Mouse (Mus musculus): Measurements from ENCODE around the gene Ms4a7. TPM values are rescaled to one million over a fixed set of nuclear protein-coding genes. Genes with fewer than 3 reads are reported as not detected.

Gene Ms4a7
- polyA plus RNA-seq (2016; fragmentation: Nextera tagmentation; extraction: Ambion mirVana) = 1.5 and 1.9 TPM in 2 replicates

DNA sequence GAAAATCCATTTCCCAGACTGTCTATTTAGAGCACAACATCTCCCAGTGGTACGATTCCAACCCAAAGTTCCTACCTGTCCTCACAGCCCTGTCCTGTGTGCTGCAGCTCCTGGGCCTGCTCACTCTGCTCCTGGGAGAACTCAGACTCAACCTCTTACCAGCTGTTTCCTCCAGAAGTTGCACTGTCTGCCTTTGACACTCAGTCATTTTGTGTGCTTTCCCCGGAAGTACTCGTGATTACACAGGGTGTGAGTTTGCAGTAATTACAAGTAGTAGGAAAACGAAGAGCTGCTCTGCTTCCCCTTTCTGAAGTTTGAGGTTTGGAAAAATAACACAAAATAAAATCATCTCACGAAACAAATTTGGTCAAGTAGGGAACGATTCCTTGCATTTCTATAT, at the start of gene Ms4a7:
Ms4a7 (minus strand) TSS at position 215 of the 400 bp plus-strand sequence.
- WGBS = 93% methylated on average over 6 of the region's 6 CpGs
- no peaks in the 10 kb centered on the region for H3K9me3 ChIP-seq
- no peak within 1 kb of the TSS for H3K9ac ChIP-seq
- no peak within 1 kb of the TSS for H3K4me2 ChIP-seq
- H3K36me3 ChIP-seq (replicated peaks) = no peaks in the 10 kb centered on the region
- ATAC-seq (ENCODE audit: low FRiP score) = no peak
- H3K4me1 ChIP-seq = no peaks in the 10 kb centered on the region
- H3K4me3 ChIP-seq (replicated peaks) = no peak within 1 kb of the TSS
- no peaks in the 10 kb centered on the region for H3K27me3 ChIP-seq
- H3K27ac ChIP-seq = no peak within 1 kb of the TSS

- no peak for ATAC-seq (ENCODE audit: low FRiP score)
- no peaks in the 10 kb centered on the region for H3K4me1 ChIP-seq
- no peak overlapping the region for H3K9ac ChIP-seq
- no peaks in the 10 kb centered on the region for H3K27me3 ChIP-seq
- no peaks in the 10 kb centered on the region for H3K9me3 ChIP-seq
- H3K4me3 ChIP-seq (replicated peaks) = no peak overlapping the region
- WGBS = 82% methylated on average over 2 of the region's 2 CpGs
- H3K36me3 ChIP-seq (replicated peaks) = no peaks in the 10 kb centered on the region
- no peak overlapping the region for H3K27ac ChIP-seq
- no peak overlapping the region for H3K4me2 ChIP-seq
Observed at GRCm38 (mm10) chr19:11376399-11376798, 40.5 kb upstream of the Ms4a7 start.

DNA sequence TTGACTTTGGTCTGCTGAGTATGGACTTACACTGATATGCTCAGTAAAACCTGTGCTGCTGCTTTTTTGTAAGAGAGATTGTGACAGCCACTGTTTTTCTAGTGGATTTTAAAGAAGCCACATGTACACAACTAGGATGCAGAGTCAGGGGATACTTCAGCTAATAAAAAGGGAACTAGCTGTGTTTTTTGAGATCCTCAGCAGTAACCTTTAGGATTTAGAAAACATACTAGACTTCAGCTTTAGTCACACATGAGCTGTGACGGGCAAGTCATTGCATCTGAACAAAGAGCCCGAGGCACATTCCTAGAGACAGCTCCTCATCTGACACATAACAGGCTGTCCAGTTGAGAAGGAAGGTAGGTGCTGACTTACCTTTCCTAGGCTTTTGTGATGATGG, 39.3 kb upstream of the Ms4a7 start, which contains the start of gene Ms4a4a:
Ms4a4a (plus strand) TSS at position 251 of the 400 bp plus-strand sequence.
- Histone ChIP-seq H3K4me1 (no peaks in the 10 kb centered on the region), H3K27me3 (no peaks in the 10 kb centered on the region), H3K9ac (no peak within 1 kb of the TSS), H3K9me3 (no peaks in the 10 kb centered on the region), H3K4me3 (replicated peaks) (no peak within 1 kb of the TSS), H3K4me2 (no peak within 1 kb of the TSS), H3K27ac (no peak within 1 kb of the TSS), H3K36me3 (replicated peaks) (no peaks in the 10 kb centered on the region)
- 92% methylated on average over 2 of the region's 2 CpGs for WGBS
- no peak for ATAC-seq (ENCODE audit: low FRiP score)

- H3K27me3 ChIP-seq = no peaks in the 10 kb centered on the region
- no peaks in the 10 kb centered on the region for H3K9me3 ChIP-seq
- no peaks in the 10 kb centered on the region for H3K36me3 ChIP-seq (replicated peaks)
- H3K27ac ChIP-seq = no peak overlapping the region
- no peak overlapping the region for H3K4me2 ChIP-seq
- no peak overlapping the region for H3K4me3 ChIP-seq (replicated peaks)
- ATAC-seq (ENCODE audit: low FRiP score) = no peak
- H3K4me1 ChIP-seq = no peaks in the 10 kb centered on the region
- H3K9ac ChIP-seq = no peak overlapping the region
Observed at GRCm38 (mm10) chr19:11371181-11371580, 35.2 kb upstream of the Ms4a7 start.

- no peak overlapping the region for H3K9ac ChIP-seq
Observed at GRCm38 (mm10) chr19:11368310-11368709, 32.4 kb upstream of the Ms4a7 start.

DNA sequence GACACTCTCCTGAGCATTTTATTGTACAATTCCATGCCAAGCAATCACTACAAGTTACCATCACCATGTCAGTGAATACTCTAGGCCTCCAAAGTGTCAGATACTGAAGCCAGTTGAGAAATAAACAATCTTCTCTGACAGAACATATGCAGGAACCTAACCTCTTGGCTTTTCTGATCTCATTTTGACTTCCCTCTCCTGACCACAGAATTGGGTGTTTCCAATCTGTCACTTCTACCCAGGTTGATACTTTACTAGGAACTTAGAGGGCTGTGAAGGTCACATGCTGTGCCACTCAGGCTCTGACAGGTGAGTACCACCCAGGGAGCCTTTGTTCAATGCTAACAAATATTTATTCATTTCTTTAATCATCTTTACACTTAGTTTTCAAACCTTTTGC, 26.1 kb upstream of the Ms4a7 start:
- H3K27me3 ChIP-seq = no peaks in the 10 kb centered on the region
- no peak for ATAC-seq (ENCODE audit: low FRiP score)
- no peak overlapping the region for H3K4me2 ChIP-seq
- no peaks in the 10 kb centered on the region for H3K36me3 ChIP-seq (replicated peaks)
- H3K4me3 ChIP-seq (replicated peaks) = no peak overlapping the region
- no peak overlapping the region for H3K27ac ChIP-seq
- no peaks in the 10 kb centered on the region for H3K4me1 ChIP-seq
- H3K9me3 ChIP-seq = no peaks in the 10 kb centered on the region
- H3K9ac ChIP-seq = no peak overlapping the region

More at GRCm38 (mm10) chr19:11368310-11368709, 32.4 kb upstream of the Ms4a7 start:
- H3K4me1 ChIP-seq = no peaks in the 10 kb centered on the region
- no peaks in the 10 kb centered on the region for H3K27me3 ChIP-seq
- H3K36me3 ChIP-seq (replicated peaks) = no peaks in the 10 kb centered on the region
- WGBS = 82% methylated on average over 3 of the region's 3 CpGs
- H3K27ac ChIP-seq = no peak overlapping the region
- H3K4me3 ChIP-seq (replicated peaks) = no peak overlapping the region
- ATAC-seq (ENCODE audit: low FRiP score) = no peak
- H3K9me3 ChIP-seq = no peaks in the 10 kb centered on the region
- H3K4me2 ChIP-seq = no peak overlapping the region

- no peak for ATAC-seq (ENCODE audit: low FRiP score)
- H3K4me1 ChIP-seq = no peaks in the 10 kb centered on the region
- no peaks in the 10 kb centered on the region for H3K36me3 ChIP-seq (replicated peaks)
- no peaks in the 10 kb centered on the region for H3K27me3 ChIP-seq
- no peak overlapping the region for H3K4me3 ChIP-seq (replicated peaks)
- H3K9me3 ChIP-seq = no peaks in the 10 kb centered on the region
- H3K9ac ChIP-seq = no peak overlapping the region
- no peak overlapping the region for H3K27ac ChIP-seq
- no peak overlapping the region for H3K4me2 ChIP-seq
- 64% methylated on average over 3 of the region's 3 CpGs for WGBS
Observed at GRCm38 (mm10) chr19:11360106-11360505, 24.2 kb upstream of the Ms4a7 start.

DNA sequence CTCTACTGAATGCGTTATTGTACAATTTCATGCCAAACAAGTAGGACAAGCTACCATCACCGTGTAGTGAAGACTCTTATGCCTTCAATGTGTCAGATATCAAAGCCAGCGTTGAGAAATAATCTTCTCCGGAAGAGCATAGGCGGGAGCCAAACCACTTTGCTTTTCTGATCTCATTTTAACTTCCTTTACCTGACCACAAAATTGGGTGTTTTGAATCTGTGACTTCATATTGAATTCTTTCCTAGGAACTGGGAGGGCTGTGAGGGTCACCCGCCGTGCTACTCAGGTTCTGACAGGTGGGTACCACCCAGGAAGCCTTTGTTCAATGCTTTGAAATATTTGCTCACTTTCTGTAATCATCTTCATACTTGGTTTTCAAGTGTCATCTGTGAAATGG, 19.8 kb upstream of the Ms4a7 start:
- 85% methylated on average over 7 of the region's 7 CpGs for WGBS
- Histone ChIP-seq H3K27me3 (no peaks in the 10 kb centered on the region), H3K4me2 (no peak overlapping the region), H3K4me3 (replicated peaks) (no peak overlapping the region), H3K9ac (no peak overlapping the region), H3K9me3 (no peaks in the 10 kb centered on the region), H3K4me1 (no peaks in the 10 kb centered on the region), H3K36me3 (replicated peaks) (no peaks in the 10 kb centered on the region), H3K27ac (no peak overlapping the region)
- ATAC-seq (ENCODE audit: low FRiP score) = no peak

DNA sequence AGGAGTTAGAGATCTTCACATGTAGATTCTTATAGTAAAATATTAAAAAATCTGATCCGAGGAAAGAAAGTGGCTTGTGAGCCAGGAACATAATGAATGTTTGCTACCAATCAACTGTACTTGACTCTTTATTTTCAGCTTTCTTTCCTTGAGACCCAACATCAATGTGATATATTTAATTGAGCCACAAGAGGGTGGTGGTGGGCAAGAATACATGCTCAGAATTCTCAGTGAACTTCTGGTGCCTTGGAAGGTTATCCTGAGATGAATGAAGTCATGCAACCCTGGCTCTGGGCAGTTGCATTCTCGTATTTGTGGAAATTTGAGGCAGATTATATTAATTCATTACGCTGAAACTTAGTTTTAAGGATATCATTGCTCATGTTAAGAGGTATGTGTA, 15.9 kb upstream of the Ms4a7 start:
- WGBS = 53% methylated on average over 3 of the region's 3 CpGs
- ATAC-seq (ENCODE audit: low FRiP score) = no peak

DNA sequence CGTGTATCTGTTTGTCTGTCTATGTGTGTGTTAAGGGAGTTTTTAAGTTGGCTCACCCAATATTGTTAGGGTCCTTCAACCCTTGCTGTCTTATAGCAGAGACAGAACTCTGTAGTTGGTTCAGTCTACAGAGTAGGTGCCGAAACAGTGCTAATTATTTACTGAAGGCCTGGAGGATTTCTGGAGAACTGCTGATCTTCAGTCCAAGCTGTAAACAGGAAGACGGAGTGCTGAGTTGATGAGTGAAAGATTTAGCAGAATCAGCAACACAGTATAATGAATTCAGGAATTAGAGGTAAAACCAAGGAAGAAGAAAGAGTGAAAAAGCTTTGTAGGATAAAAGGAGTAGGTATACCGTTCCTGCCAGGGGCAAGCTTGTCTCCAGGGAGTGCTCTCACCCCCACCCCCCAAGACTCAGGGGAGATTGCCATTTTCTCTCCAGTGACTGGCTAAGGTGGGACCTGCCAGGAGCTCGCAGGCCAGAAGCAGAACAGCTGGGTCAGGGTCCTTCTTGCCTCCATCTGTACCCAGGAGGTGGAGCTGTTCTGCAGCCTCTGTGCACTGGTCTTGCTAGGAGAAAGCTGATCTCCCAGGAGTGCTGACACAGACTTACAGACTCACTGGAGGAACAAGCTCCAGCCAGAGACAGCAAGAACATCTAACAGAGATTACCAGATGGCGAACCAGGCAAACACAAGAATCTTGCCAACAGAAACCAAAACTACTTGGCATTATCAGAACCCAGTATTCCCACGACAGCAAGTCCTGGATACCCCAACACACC, 13.9 kb upstream of the Ms4a7 start:
- no peaks in the 10 kb centered on the region for H3K27me3 ChIP-seq
- WGBS = 67% methylated on average over 7 of the region's 7 CpGs
- no peak overlapping the region for H3K4me2 ChIP-seq
- no peaks in the 10 kb centered on the region for H3K9me3 ChIP-seq
- H3K9ac ChIP-seq = no peak overlapping the region
- H3K4me3 ChIP-seq (replicated peaks) = no peak overlapping the region
- H3K27ac ChIP-seq = no peak overlapping the region
- no peaks in the 10 kb centered on the region for H3K36me3 ChIP-seq (replicated peaks)
- H3K4me1 ChIP-seq = no peaks in the 10 kb centered on the region
- no peak for ATAC-seq (ENCODE audit: low FRiP score)

More for the DNA sequence above, 15.9 kb upstream of the Ms4a7 start:
- no peaks in the 10 kb centered on the region for H3K4me1 ChIP-seq
- no peaks in the 10 kb centered on the region for H3K27me3 ChIP-seq
- H3K9me3 ChIP-seq = no peaks in the 10 kb centered on the region
- no peak overlapping the region for H3K9ac ChIP-seq
- H3K4me3 ChIP-seq (replicated peaks) = no peak overlapping the region
- no peaks in the 10 kb centered on the region for H3K36me3 ChIP-seq (replicated peaks)
- H3K4me2 ChIP-seq = no peak overlapping the region
- H3K27ac ChIP-seq = no peak overlapping the region

DNA sequence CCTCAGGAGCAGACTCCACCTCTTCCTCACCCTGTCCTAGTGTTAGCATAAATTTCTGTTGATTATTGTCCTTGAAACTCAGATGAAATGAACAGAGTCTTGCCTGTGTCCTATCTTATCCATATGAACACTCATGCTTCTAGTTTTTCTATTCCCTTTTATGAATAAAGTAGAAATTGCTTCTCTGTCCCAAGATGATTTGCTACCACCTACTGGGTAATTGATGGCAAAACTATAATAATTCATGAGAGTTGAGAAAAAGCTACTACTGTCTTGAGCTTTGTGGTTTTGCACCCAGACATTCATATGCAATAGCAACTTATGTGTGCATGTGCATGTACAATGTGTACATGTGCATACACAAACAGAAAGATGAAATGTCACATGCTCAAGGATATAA, 8.0 kb upstream of the Ms4a7 start:
- no peaks in the 10 kb centered on the region for H3K9me3 ChIP-seq
- H3K36me3 ChIP-seq (replicated peaks) = no peaks in the 10 kb centered on the region
- H3K27me3 ChIP-seq = no peaks in the 10 kb centered on the region
- no peaks in the 10 kb centered on the region for H3K4me1 ChIP-seq
- ATAC-seq (ENCODE audit: low FRiP score) = no peak
- no peak overlapping the region for H3K4me2 ChIP-seq
- no peak overlapping the region for H3K9ac ChIP-seq
- no peak overlapping the region for H3K27ac ChIP-seq
- no peak overlapping the region for H3K4me3 ChIP-seq (replicated peaks)

DNA sequence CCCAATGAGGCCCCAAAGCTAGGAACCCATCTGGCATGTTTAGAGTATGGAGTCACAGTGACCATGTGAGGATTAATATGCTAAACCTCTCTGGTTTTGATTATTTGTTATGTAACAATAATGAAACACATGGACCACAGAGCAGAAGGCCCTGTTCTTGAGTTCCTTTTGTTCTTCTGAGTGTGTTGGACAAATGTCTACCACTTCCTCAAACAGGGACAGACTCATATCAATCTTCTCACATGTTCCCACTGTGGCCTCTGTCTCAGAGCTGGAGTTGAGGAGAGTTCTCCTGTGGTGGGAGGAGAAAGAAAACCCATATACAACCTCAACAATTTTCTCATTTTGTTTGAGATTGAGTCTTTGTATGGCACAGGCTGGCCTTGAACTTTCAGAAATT, 7.2 kb upstream of the Ms4a7 start:
- Histone ChIP-seq H3K36me3 (replicated peaks) (no peaks in the 10 kb centered on the region), H3K9ac (no peak overlapping the region)
- ATAC-seq (ENCODE audit: low FRiP score) = no peak

GRCm38 (mm10) chr19:11321123-11321522, 14.8 kb downstream of the Ms4a7 start:
- no peak for ATAC-seq (ENCODE audit: low FRiP score)

More for the DNA sequence above, 7.2 kb upstream of the Ms4a7 start:
- H3K4me1 ChIP-seq = no peaks in the 10 kb centered on the region
- no peak overlapping the region for H3K4me2 ChIP-seq
- H3K27me3 ChIP-seq = no peaks in the 10 kb centered on the region
- no peak overlapping the region for H3K27ac ChIP-seq
- H3K9me3 ChIP-seq = no peaks in the 10 kb centered on the region
- no peak overlapping the region for H3K4me3 ChIP-seq (replicated peaks)

More at GRCm38 (mm10) chr19:11321123-11321522, 14.8 kb downstream of the Ms4a7 start:
- H3K9ac ChIP-seq = no peak overlapping the region
- H3K4me3 ChIP-seq (replicated peaks) = no peak overlapping the region
- no peak overlapping the region for H3K27ac ChIP-seq
- no peaks in the 10 kb centered on the region for H3K9me3 ChIP-seq
- H3K4me1 ChIP-seq = no peaks in the 10 kb centered on the region
- 91% methylated on average over 1 of the region's 1 CpGs for WGBS
- no peaks in the 10 kb centered on the region for H3K36me3 ChIP-seq (replicated peaks)
- H3K4me2 ChIP-seq = no peak overlapping the region
- no peaks in the 10 kb centered on the region for H3K27me3 ChIP-seq

All from forebrain, embryonic 12.5 days (tissue).